Mouse (Mus musculus): ENCODE data around the gene 2610008E11Rik.
A peak's percentile ranks its signal among the peaks of the same experiment; 100 is the strongest.
"Not testable (repeated sequence)": the region's sequence is repeated elsewhere in the genome, so short reads cannot be mapped to it uniquely, and the experiment has no call there.

2610008E11Rik gene

DNA sequence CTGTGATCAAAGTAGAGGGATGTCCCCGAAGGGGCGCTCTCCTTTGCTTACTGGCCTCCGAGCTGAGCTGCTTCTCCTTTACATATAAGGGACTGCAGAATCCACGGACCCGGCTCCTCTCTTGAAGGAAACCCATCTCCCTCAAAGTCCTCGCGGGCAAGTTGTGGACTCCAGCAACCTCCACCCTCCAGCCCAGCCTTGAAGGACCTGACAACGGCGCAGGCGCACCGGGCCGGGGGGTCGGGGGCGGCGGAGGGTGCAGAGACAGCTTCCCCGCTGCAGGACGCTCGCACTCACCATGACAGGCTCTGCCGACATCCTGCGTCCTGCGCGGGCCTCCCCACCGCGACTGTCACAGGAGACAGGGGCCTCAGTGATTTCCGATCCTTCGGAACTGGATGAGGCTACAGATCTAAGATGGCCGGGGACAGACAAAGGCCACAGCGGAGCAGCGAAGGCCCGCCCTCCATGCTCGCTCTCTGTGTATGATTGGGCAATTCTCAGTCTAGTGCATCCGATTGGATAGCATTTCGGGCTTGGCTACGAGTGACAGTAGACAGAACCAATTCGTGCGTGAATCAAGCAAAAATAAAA, at the start of gene 2610008E11Rik:
TSS of gene 2610008E11Rik (minus strand) at position 440 of the 594 bp plus-strand sequence.
- peak; percentile 75 for DNase-seq (ENCODE audit: low spot score)

- DNase-seq (ENCODE audit: low spot score), result peak; percentile 1
Measured at GRCm38 (mm10) chr10:79116125-79116849, 18.9 kb upstream of the 2610008E11Rik start.

DNA sequence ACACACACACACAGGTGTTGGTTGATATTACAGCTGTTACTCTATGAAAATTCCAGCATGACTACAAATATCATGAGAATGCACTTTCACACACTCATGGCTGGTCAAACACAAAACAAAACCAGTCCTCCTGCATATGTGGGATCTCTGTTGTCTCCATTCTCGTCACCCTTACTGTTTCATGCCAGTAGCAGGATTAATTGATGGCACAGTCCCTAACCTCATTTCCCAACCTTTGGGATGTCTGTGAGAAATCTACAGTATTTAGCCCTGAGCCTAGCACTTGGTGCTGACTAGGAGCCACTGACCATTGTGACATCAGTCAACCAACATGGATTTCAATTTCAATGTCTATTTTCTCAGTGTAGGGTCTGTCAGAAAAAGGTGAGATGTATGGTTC, 17.7 kb upstream of the 2610008E11Rik start:
- no peak for DNase-seq (ENCODE audit: low spot score)

GRCm38 (mm10) chr10:79110482-79110881, 13.1 kb upstream of the 2610008E11Rik start:
- no peak for DNase-seq (ENCODE audit: low spot score)

GRCm38 (mm10) chr10:79109156-79109555, 11.8 kb upstream of the 2610008E11Rik start:
- DNase-seq (ENCODE audit: low spot score), result no peak

DNA sequence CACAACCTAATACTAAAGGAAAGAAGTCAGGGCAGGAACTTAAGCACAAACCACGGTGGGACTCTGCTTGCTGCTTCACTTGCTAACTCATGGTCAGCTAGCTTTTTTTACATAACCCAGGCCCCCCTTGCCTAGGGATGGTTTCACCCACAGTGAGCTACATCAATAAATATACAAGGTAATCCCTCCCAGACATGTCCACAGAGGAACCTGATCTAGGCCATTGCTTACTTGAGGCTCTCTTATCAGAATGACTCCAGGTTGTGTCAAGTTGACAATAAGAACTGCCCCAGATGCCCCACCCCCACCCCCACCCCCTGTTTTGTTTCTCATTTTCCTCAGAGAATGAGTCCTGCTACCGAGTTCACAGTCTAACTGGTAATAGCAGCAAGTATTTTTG, 10.1 kb upstream of the 2610008E11Rik start:
- no peak for DNase-seq (ENCODE audit: low spot score)

- DNase-seq (ENCODE audit: low spot score), result no peak
Measured at GRCm38 (mm10) chr10:79106325-79107282, 9.2 kb upstream of the 2610008E11Rik start.

- no peak for DNase-seq (ENCODE audit: low spot score)
Measured at GRCm38 (mm10) chr10:79096706-79097105, 694 bp downstream of the 2610008E11Rik start.

- no peak for DNase-seq (ENCODE audit: low spot score)
Measured at GRCm38 (mm10) chr10:79091731-79092130, 5.7 kb downstream of the 2610008E11Rik start.

GRCm38 (mm10) chr10:79089000-79089399, 8.4 kb downstream of the 2610008E11Rik start:
- no peak for DNase-seq (ENCODE audit: low spot score)

DNA sequence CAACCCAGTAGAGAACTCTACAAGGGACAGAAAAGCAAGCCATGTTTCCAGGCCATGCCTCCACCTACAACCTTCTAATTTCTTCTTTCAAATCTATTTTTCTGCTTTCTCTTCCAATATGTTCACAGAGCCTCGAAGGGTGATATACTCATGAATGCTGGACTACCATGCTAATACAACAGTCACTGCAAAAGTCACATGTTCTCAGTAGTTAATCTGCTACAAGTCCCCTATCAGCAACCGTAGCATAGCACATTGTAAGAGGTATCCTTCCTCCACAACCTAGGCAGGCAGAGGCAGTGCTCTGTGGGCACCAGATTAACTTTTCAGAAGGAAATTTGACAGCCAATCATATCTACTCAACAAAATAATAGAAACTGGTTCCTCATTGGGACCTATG, 10.8 kb downstream of the 2610008E11Rik start:
- DNase-seq (ENCODE audit: low spot score), result no peak

- not testable (repeated sequence) for DNase-seq (ENCODE audit: low spot score)
Measured at GRCm38 (mm10) chr10:79057370-79057769, 40.0 kb downstream of the 2610008E11Rik start.

- DNase-seq (ENCODE audit: low spot score), result not testable (repeated sequence)
Measured at GRCm38 (mm10) chr10:79042457-79042856, 54.9 kb downstream of the 2610008E11Rik start.

- no peak for DNase-seq (ENCODE audit: low spot score)
Measured at GRCm38 (mm10) chr10:79028441-79028840, 69.0 kb downstream of the 2610008E11Rik start, which contains the start of gene Olfr57. Olfr57 (plus strand) TSS chr10:79028741.
